Mouse (Mus musculus): ENCODE results near the gene P2ry2.

DNA sequence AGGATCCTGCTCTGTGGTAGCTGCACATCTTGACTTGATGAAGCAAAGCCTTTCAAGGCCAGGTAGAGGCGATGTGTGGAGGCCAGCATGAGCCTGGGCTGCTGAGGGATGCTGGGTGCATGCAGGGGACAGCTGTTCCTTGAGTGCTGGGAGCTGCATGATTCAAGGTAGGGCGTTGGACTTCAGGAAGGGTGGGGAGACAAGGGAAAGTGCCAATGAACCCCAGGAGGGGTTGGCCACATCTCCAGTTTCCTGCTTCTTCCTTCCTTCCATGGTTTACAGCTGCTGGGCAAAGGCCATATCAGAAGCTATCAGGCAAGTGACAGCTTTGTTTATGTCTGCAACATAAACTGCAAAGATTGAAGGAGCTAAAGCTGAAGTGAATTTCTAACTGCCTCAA is 28.9 kb upstream of the P2ry2 start:
- no peak for TF ChIP-seq CTCF (IDR thresholded peaks at IDR 0.05; ENCODE audit: low read depth)
- TF ChIP-seq EP300 (IDR thresholded peaks at IDR 0.05; ENCODE audit: low read depth): no peak

Measured in liver, postnatal 0 days (tissue).